Mouse (Mus musculus) stomach, postnatal 0 days (tissue): ENCODE measurements at regions not wholly inside any gene's neighbourhood (a gene's known extent, or its start where the extent isn't known, plus 50 kb on each side); places are given as distances from the start of the nearest gene placed in this dataset.

Source experiments
- ATAC-seq: fragments of 200-750 bp; cut with Nextera tagmentation; 2 replicates; pipeline ENCODE4 v1.8.0; 2017; ENCODE audit not compliant: low FRiP score, low TSS enrichment
- DNase-seq: peaks from one replicate; pipeline ENCODE4 v3.0.0-alpha.2; 2016; ENCODE audit warnings: low spot score
- H3K27ac ChIP-seq: fragments of 300-500 bp; sonication (generic); replicated peaks from 2 replicates; pipeline ENCODE4 v1.5.1; 2014; ENCODE audit warnings: mild to moderate bottlenecking, control low read depth
- H3K27me3 ChIP-seq: fragments of 300-500 bp; sonication (generic); 2 replicates; pipeline ENCODE4 v1.6.1; 2014; ENCODE audit warnings: low read length; ENCODE audit not compliant: control insufficient read depth, insufficient read depth
- H3K36me3 ChIP-seq: fragments of 300-500 bp; sonication (generic); 2 replicates; pipeline ENCODE4 v1.6.1; 2014; ENCODE audit warnings: low read length, mixed read lengths; ENCODE audit not compliant: control insufficient read depth, insufficient read depth
- H3K4me1 ChIP-seq: fragments of 300-500 bp; sonication (generic); replicated peaks from 2 replicates; pipeline ENCODE4 v1.6.1; 2014; ENCODE audit warnings: antibody characterized with exemption; ENCODE audit not compliant: control insufficient read depth, insufficient read depth
- H3K4me2 ChIP-seq: fragments of 300-500 bp; sonication (generic); replicated peaks from 2 replicates; pipeline ENCODE4 v1.6.1; 2014; ENCODE audit warnings: low read depth, mild to moderate bottlenecking, control low read depth, moderate library complexity
- H3K4me3 ChIP-seq: fragments of 300-500 bp; sonication (generic); 2 replicates; pipeline ENCODE4 v1.5.1; 2014; ENCODE audit warnings: low read depth, low read length, control low read depth
- H3K9ac ChIP-seq: fragments of 300-500 bp; sonication (generic); 2 replicates; pipeline ENCODE4 v1.6.1; 2014; ENCODE audit warnings: mild to moderate bottlenecking, low read length, control low read depth, mixed read lengths
- H3K9me3 ChIP-seq: fragments of 300-500 bp; sonication (generic); 2 replicates; pipeline ENCODE4 v1.6.1; 2016; ENCODE audit warnings: low read length; ENCODE audit not compliant: control insufficient read depth
- CTCF ChIP-seq: IDR thresholded peaks from 2 replicates; pipeline ENCODE4 v1.5.1; 2016; ENCODE audit warnings: antibody characterized with exemption, low read depth, mild to moderate bottlenecking, moderate library complexity
- EP300 ChIP-seq: optimal IDR thresholded peaks from 2 replicates; pipeline ENCODE3; 2016; ENCODE audit warnings: antibody characterized with exemption
- WGBS: fragments of 180-500 bp; shearing (Covaris S2); extraction: QIAGEN DNeasy Blood & Tissue Kit; methylation state at CpG from one replicate; pipeline ENCODE4 v1.1.7; 2014; 5-methylcytosine and 5-hydroxymethylcytosine counted together

- ATAC-seq, result no peak
- WGBS, result 89% methylated on average over 2 of the region's 2 CpGs
Observed at GRCm38 (mm10) chr12:39938211-39938610, 99.6 kb downstream of the Arl4a start.

GRCm38 (mm10) chr12:39936331-39936730 is 101.5 kb downstream of the Arl4a start:
- no peaks in the 10 kb centered on the region for H3K36me3 ChIP-seq
- DNase-seq, result no peak
- H3K27ac ChIP-seq, result no peak overlapping the region
- H3K9me3 ChIP-seq, result no peaks in the 10 kb centered on the region
- no peak overlapping the region for H3K4me2 ChIP-seq
- no peak overlapping the region for H3K4me3 ChIP-seq
- 75% methylated on average over 11 of the region's 11 CpGs for WGBS
- no peak overlapping the region for H3K9ac ChIP-seq
- H3K27me3 ChIP-seq, result no peaks in the 10 kb centered on the region
- ATAC-seq, result no peak
- no peak for TF ChIP-seq EP300
- TF ChIP-seq CTCF, result no peak
- H3K4me1 ChIP-seq, result no peaks in the 10 kb centered on the region

More at GRCm38 (mm10) chr12:39938211-39938610, 99.6 kb downstream of the Arl4a start:
- H3K4me1 ChIP-seq, result no peaks in the 10 kb centered on the region
- H3K4me3 ChIP-seq, result no peak overlapping the region
- H3K27ac ChIP-seq, result no peak overlapping the region
- H3K36me3 ChIP-seq, result no peaks in the 10 kb centered on the region
- DNase-seq, result no peak
- H3K9ac ChIP-seq, result no peak overlapping the region
- TF ChIP-seq EP300 (no peak), CTCF (no peak)
- no peak overlapping the region for H3K4me2 ChIP-seq
- H3K9me3 ChIP-seq, result no peaks in the 10 kb centered on the region
- H3K27me3 ChIP-seq, result no peaks in the 10 kb centered on the region

GRCm38 (mm10) chr12:39935775-39936174 is 102.0 kb downstream of the Arl4a start:
- Histone ChIP-seq H3K4me1 (no peaks in the 10 kb centered on the region), H3K27me3 (no peaks in the 10 kb centered on the region), H3K27ac (no peak overlapping the region), H3K36me3 (no peaks in the 10 kb centered on the region), H3K9me3 (no peaks in the 10 kb centered on the region), H3K4me2 (no peak overlapping the region), H3K9ac (no peak overlapping the region), H3K4me3 (no peak overlapping the region)
- no peak for TF ChIP-seq CTCF
- no peak for TF ChIP-seq EP300
- ATAC-seq (peak; percentile 65; the same call in 1 of the 2 replicates), DNase-seq (peak; percentile 21)
- WGBS, result 75% methylated on average over 12 of the region's 12 CpGs

- 69% methylated on average over 4 of the region's 4 CpGs for WGBS
- Histone ChIP-seq H3K27me3 (no peaks in the 10 kb centered on the region), H3K4me2 (no peak overlapping the region), H3K9me3 (no peaks in the 10 kb centered on the region), H3K4me1 (no peaks in the 10 kb centered on the region), H3K36me3 (no peaks in the 10 kb centered on the region), H3K9ac (no peak overlapping the region), H3K4me3 (no peak overlapping the region), H3K27ac (no peak overlapping the region)
- TF ChIP-seq EP300, result no peak
- no peak for TF ChIP-seq CTCF
- ATAC-seq (no peak), DNase-seq (no peak)
Observed at GRCm38 (mm10) chr12:39934877-39935276, 102.9 kb downstream of the Arl4a start.

- TF ChIP-seq CTCF (no peak), EP300 (no peak)
- H3K4me2 ChIP-seq, result no peak overlapping the region
- no peak overlapping the region for H3K9ac ChIP-seq
- no peaks in the 10 kb centered on the region for H3K27me3 ChIP-seq
- H3K9me3 ChIP-seq, result no peaks in the 10 kb centered on the region
- ATAC-seq, result no peak
- H3K27ac ChIP-seq, result no peak overlapping the region
- no peaks in the 10 kb centered on the region for H3K36me3 ChIP-seq
- WGBS, result 56% methylated on average over 1 of the region's 1 CpGs
- H3K4me1 ChIP-seq, result no peaks in the 10 kb centered on the region
- DNase-seq, result no peak
- H3K4me3 ChIP-seq, result no peak overlapping the region
Observed at GRCm38 (mm10) chr12:39931251-39931650, 106.6 kb downstream of the Arl4a start.

- H3K36me3 ChIP-seq, result no peaks in the 10 kb centered on the region
- no peak for DNase-seq
- H3K9me3 ChIP-seq, result no peaks in the 10 kb centered on the region
- no peaks in the 10 kb centered on the region for H3K4me1 ChIP-seq
- H3K9ac ChIP-seq, result no peak overlapping the region
- H3K4me2 ChIP-seq, result no peak overlapping the region
- no peak overlapping the region for H3K4me3 ChIP-seq
- no peaks in the 10 kb centered on the region for H3K27me3 ChIP-seq
- TF ChIP-seq CTCF (no peak), EP300 (no peak)
- H3K27ac ChIP-seq, result no peak overlapping the region
- ATAC-seq, result no peak
Observed at GRCm38 (mm10) chr12:39927902-39928301, 109.9 kb downstream of the Arl4a start.
